Mouse (Mus musculus) brown adipose tissue, adult 24 weeks (tissue): ENCODE measurements at regions not wholly inside any gene's neighbourhood (a gene's known extent, or its start where the extent isn't known, plus 50 kb on each side); places are given as distances from the start of the nearest gene placed in this dataset.

Experiments used
- H3K27ac ChIP-seq: fragments of 200-500 bp; replicated peaks from 2 replicates; pipeline ENCODE4 v1.5.1; 2012; ENCODE audit warnings: low read depth, mild to moderate bottlenecking, low read length
- H3K4me1 ChIP-seq: fragments of 200-500 bp; 2 replicates; pipeline ENCODE4 v1.6.1; 2012; ENCODE audit warnings: low read length, mixed read lengths; ENCODE audit not compliant: control insufficient read depth, insufficient read depth, insufficient read length
- H3K4me3 ChIP-seq: fragments of 200-500 bp; 2 replicates; pipeline ENCODE4 v1.5.1; 2012; ENCODE audit warnings: low read depth, mild to moderate bottlenecking, low read length, moderate library complexity; ENCODE audit not compliant: insufficient read depth

- no peak overlapping the region for H3K27ac ChIP-seq
- H3K4me1 ChIP-seq, result no peaks in the 10 kb centered on the region
- no peak overlapping the region for H3K4me3 ChIP-seq
These were observed 270.7 kb upstream of the Hs6st1 start for GRCm38 (mm10) chr1:35797526-35797925.

DNA sequence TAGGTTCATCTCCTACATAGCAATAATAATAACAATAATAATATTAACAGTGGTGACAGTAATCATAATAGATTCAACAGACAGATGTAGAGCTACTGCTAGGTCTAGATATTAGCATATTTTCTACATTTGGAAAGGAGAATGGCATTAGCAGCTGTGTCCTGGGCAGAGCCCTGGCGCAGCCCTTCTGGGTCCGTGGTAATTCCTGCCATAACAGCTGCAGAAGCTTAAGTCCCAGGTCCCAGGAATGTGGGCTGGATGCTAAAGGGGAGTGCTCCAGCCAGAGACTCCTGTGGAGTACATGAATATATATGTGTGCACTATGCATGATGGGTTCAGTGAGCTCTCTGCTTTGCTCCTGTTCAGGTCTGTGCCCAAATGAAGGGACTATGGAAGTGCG lies 262.7 kb upstream of the Hs6st1 start:
- no peak overlapping the region for H3K27ac ChIP-seq
- no peaks in the 10 kb centered on the region for H3K4me1 ChIP-seq

DNA sequence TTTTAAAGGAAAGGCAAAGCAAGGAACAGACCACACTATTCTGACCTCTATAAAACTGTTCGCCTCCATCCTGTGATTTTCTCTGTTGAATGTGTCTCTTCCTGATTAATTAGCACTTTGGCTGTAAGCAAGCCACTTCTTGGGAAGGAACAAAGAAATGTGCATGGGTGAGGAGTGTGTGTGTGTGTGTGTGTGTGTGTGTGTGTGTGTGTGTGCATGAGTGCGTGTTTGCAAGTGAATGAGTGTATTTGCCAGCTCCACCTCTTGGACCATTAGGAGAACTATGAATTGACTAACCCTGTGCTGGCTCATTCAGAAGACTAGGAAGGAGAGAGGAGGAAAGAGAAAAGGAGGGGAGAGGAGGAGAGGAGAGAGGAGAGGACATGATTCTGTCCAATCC lies 261.9 kb upstream of the Hs6st1 start:
- H3K27ac ChIP-seq, result no peak overlapping the region
- no peak overlapping the region for H3K4me3 ChIP-seq
- no peaks in the 10 kb centered on the region for H3K4me1 ChIP-seq

More for the DNA sequence above, 262.7 kb upstream of the Hs6st1 start:
- H3K4me3 ChIP-seq, result no peak overlapping the region

GRCm38 (mm10) chr1:35806731-35807130 lies 261.5 kb upstream of the Hs6st1 start:
- Histone ChIP-seq H3K27ac (no peak overlapping the region), H3K4me3 (no peak overlapping the region)

GRCm38 (mm10) chr1:35808894-35809293 lies 259.3 kb upstream of the Hs6st1 start:
- no peak overlapping the region for H3K4me3 ChIP-seq
- no peak overlapping the region for H3K27ac ChIP-seq
- no peaks in the 10 kb centered on the region for H3K4me1 ChIP-seq

More at GRCm38 (mm10) chr1:35806731-35807130, 261.5 kb upstream of the Hs6st1 start:
- H3K4me1 ChIP-seq, result no peaks in the 10 kb centered on the region

DNA sequence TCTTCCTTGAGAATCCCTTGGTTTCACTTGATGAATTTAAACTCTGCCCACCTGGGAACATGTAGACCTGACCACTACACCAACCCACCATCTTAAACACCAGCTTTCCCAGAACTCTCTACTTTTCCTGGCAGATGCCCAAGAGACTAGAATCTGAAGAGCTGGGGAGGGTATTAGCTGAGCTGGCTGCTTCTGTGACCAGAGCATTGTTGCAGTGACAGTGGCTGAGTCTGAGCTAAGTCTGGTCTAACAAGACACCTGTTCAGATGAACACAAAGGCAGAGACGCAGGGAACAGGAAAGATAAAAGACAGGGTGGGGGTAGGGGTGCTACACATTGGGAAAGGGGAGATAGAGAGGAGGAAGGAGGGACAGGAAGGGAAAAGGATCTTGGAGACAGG lies 258.9 kb upstream of the Hs6st1 start:
- no peak overlapping the region for H3K27ac ChIP-seq
- no peak overlapping the region for H3K4me3 ChIP-seq
- H3K4me1 ChIP-seq, result no peaks in the 10 kb centered on the region

DNA sequence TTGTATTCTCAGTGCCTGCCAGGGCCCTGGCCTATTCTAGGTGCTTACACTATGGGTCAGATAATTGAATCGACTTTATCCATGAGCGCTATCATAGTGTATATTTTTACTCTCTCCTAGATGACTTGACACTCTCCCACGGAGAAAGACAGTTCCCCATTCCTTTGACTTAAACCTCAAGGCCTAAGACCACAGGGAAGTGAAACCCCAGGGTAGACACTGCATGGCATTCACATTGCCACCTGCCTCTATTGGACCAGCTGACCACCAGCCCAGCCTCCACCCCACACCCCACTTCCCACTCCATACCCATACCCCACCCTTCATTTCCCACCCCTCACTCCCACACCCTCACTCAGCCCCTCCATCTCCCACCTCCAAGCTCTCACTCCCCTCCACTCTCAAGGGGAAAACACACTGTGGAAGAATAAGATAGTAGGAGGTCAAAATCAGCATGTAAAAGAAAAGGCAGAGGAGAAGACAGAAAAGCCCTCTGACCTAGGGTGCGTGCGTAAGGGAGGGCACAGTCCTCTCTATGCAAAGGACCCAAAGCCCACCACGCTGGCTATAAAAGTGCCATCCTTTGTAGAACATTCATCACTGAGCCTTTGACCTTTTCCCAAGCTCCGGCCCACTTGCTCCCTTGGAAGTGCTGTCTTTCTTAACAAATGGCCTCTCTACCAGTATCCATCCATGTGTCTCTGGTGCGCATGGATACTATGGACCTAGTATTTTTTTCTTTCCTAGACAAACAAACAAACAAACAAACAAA lies 257.4 kb upstream of the Hs6st1 start:
- Histone ChIP-seq H3K4me1 (no peaks in the 10 kb centered on the region), H3K27ac (no peak overlapping the region), H3K4me3 (no peak overlapping the region)

DNA sequence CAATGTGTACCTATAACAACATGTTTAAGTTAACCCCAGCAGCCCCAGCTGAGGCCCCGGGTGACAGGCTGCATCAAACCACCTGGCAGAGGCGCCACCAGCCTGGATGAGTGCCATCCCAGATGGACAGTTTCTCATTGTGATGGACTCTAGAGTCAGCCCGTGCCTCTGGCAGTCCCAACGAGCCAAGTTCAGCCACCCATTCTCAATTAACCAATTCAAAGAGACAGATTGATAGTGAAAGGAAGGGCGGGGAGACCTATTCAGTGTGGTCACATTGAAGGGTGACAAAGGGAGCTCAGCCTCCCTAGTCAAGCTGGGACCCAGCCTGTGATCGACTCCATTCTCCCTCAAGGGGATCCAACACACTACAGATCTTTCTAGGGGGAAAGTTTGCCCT lies 256.8 kb upstream of the Hs6st1 start:
- H3K27ac ChIP-seq, result no peak overlapping the region
- no peaks in the 10 kb centered on the region for H3K4me1 ChIP-seq
- no peak overlapping the region for H3K4me3 ChIP-seq

DNA sequence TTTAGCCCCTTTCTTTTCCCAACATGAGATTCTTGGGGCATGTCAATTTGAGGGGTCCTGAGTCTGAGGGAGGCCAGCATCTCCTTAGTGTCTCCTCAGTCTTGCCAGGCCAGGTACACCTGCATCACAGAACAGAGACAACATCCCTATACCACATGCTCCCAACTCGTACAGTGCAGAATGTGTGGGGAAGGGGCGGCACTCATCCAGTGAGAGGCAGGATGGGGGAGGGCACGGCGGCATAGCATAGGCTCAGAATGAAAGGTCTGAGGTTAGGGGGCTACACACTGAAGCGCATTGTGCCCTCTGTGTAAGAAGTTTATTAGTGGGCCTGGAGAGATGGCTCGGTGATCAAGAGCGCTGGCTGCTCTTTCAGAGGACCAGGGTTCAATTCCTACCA lies 256.4 kb upstream of the Hs6st1 start:
- Histone ChIP-seq H3K27ac (no peak overlapping the region), H3K4me1 (no peaks in the 10 kb centered on the region), H3K4me3 (no peak overlapping the region)

GRCm38 (mm10) chr1:35813625-35814024 lies 254.6 kb upstream of the Hs6st1 start:
- no peak overlapping the region for H3K4me3 ChIP-seq
- H3K27ac ChIP-seq, result no peak overlapping the region
- no peaks in the 10 kb centered on the region for H3K4me1 ChIP-seq

DNA sequence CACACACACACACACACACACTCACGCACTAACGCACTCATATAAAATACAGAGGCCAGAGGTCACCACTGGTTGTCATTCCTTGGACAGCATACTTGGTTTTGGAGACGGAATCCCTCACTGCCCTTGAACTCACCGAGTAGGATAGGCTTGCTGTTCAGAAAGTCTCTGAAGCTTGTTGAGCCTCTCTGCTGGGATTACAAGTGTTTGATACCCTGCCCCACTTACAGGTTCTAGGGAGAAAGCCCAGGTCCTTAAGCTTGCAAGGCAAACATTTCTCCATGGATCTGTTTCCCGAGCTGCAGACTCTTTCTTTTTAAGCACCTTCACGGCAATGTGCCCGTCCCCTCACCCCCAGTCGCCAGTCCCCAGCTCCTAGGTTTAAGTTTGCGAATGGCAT lies 254.0 kb upstream of the Hs6st1 start:
- H3K27ac ChIP-seq, result no peak overlapping the region
- no peaks in the 10 kb centered on the region for H3K4me1 ChIP-seq
- H3K4me3 ChIP-seq, result no peak overlapping the region

DNA sequence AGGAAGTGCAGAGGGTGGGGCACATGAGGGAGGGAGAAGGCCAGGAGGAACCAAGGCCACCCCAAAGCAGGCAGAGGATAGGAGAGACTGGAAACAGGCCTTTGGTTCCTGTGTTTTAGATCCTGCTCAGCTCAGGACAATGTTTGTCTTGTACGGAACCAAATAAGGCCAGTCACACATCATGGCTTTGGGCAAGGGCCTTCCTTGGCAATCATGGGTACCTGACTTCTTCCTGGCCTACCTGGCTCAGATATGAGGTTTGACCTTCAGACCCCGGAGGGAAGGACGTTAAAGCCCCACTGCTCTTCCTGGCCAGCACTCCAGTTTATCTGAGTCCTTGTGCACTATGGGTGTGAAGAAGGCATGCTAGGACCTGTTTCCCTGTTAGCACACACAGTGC lies 253.4 kb upstream of the Hs6st1 start:
- no peaks in the 10 kb centered on the region for H3K4me1 ChIP-seq
- H3K4me3 ChIP-seq, result no peak overlapping the region
- H3K27ac ChIP-seq, result no peak overlapping the region

- H3K4me3 ChIP-seq, result no peak overlapping the region
- H3K4me1 ChIP-seq, result no peaks in the 10 kb centered on the region
These were observed 246.4 kb upstream of the Hs6st1 start for GRCm38 (mm10) chr1:35821791-35822190.

DNA sequence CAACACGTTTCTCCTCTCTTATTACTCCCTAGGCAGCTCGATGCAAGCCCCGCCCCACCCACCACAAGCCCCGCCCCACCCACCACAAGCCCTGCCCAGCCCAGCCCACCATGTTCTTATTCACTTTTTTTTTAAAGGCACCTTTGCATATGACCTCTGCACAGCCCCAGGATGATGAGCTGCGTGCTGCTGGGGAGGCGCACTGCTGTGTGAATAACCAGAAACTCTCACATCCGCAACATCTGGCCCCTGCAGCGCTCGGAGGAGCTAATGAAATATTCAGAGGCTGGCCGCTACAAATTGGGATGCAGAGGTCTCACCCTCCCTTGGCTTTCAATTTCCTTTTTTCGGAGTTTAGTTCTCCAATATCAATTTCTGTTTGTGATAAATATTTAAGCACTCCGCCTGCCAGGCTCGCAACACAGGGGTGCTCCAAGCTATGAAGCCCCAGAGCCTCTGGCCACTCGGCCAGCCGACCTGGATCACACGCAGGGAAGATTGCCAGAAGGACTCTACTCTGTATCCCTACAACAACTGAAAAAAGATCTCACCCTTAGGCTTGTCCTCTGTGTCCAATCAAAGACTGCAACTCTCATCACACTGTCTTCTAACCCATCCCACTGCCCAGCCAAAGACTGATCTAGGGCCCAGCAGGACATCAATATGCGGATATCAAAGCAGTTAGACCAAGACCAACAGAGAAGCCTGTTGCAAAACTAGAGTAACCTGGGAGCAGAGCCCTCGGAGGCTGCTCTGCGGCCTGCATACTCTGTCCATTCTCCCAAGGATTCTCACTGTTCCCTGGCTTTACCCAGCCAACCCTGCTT lies 245.6 kb upstream of the Hs6st1 start:
- H3K4me1 ChIP-seq, result no peaks in the 10 kb centered on the region
- H3K4me3 ChIP-seq, result no peak overlapping the region
- H3K27ac ChIP-seq, result no peak overlapping the region

More at GRCm38 (mm10) chr1:35821791-35822190, 246.4 kb upstream of the Hs6st1 start:
- H3K27ac ChIP-seq, result no peak overlapping the region

- Histone ChIP-seq H3K4me1 (no peaks in the 10 kb centered on the region), H3K4me3 (no peak overlapping the region)
These were observed 244.7 kb upstream of the Hs6st1 start for GRCm38 (mm10) chr1:35823496-35823895.

More at GRCm38 (mm10) chr1:35823496-35823895, 244.7 kb upstream of the Hs6st1 start:
- H3K27ac ChIP-seq, result no peak overlapping the region
